Mouse (Mus musculus) C2C12 (cell line): Measurements from ENCODE around the gene Aspn.

Experiments used
- CEBPB ChIP-seq: IDR thresholded peaks from one replicate; pipeline ENCODE4 v1.6.1; 2011; ENCODE audit warnings: low read depth, mild to moderate bottlenecking, control low read depth, moderate library complexity
- CTCF ChIP-seq: IDR thresholded peaks from one replicate; pipeline ENCODE4 v1.5.1; 2011; ENCODE audit not compliant: control insufficient read depth, insufficient read depth, insufficient read length
- MAX ChIP-seq: IDR thresholded peaks from one replicate; pipeline ENCODE4 v1.6.1; 2011; ENCODE audit warnings: mild to moderate bottlenecking, control low read depth
- MYOG ChIP-seq: IDR thresholded peaks from one replicate; pipeline ENCODE4 v1.6.1; 2011; ENCODE audit not compliant: control insufficient read depth, insufficient read length; ENCODE audit errors: extremely low read depth
- USF1 ChIP-seq: IDR thresholded peaks from one replicate; pipeline ENCODE4 v1.6.1; 2011; ENCODE audit warnings: low read depth, mild to moderate bottlenecking, control low read depth, moderate library complexity

DNA sequence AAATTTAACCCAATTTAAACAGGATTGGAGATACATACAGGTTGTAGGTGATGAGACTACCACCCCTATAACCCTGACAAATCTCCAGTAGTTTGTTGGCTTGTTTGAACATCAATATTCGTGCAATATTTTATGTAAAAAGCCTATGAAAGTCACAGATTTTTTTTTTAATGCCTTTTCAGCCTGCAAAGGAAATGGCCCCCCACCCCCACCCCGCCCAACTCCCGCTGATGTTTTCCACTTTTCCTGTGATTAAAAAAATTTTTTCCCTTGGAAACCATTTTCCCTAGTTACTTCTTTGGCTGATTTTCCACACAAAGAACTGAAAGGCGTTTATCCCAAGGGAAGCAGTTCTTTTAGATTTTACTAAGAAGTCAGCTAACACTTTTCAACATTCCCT is 39.7 kb upstream of the Aspn start, which contains the start of gene Ecm2:
- TF ChIP-seq MAX (no peak), MYOG (no peak), CTCF (no peak), USF1 (no peak), CEBPB (no peak)
